Mouse (Mus musculus): ENCODE results near the gene Adcy1. TPM values are rescaled to one million over a fixed set of nuclear protein-coding genes. Genes with fewer than 3 reads are reported as not detected.

Adcy1 gene
- polyA plus RNA-seq, 1 experiment: 0.02 TPM

GRCm38 (mm10) chr11:7085184-7085583, 21.9 kb downstream of the Adcy1 start:
- Histone ChIP-seq H3K79me2 (ENCODE audit: control insufficient read depth, insufficient read depth) (no peaks in the 10 kb centered on the region), H3K79me3 (ENCODE audit: low read depth) (no peaks in the 10 kb centered on the region), H3K4me3 (ENCODE audit: insufficient read depth, poor library complexity, severe bottlenecking) (no peak overlapping the region), H3ac (ENCODE audit: control insufficient read depth, insufficient read length, low read depth) (no peak overlapping the region), H3K27me3 (ENCODE audit: control insufficient read depth, insufficient read depth, insufficient read length) (no peaks in the 10 kb centered on the region), H3K36me3 (ENCODE audit: control insufficient read depth, insufficient read depth) (no peaks in the 10 kb centered on the region)
- TF ChIP-seq MYOD1 (IDR thresholded peaks at IDR 0.05; ENCODE audit: control insufficient read depth, insufficient read length, low read depth) (no peak), MAX (IDR thresholded peaks at IDR 0.05) (no peak), CEBPB (IDR thresholded peaks at IDR 0.05; ENCODE audit: low read depth) (no peak), FOSL1 (IDR thresholded peaks at IDR 0.05; ENCODE audit: insufficient read depth, low read length, poor library complexity, severe bottlenecking) (no peak), CTCF (IDR thresholded peaks at IDR 0.05; ENCODE audit: control insufficient read depth, insufficient read depth, insufficient read length) (no peak), USF1 (IDR thresholded peaks at IDR 0.05; ENCODE audit: low read depth) (no peak), MYOG (IDR thresholded peaks at IDR 0.05; ENCODE audit: control insufficient read depth, extremely low read depth, insufficient read length) (no peak)

DNA sequence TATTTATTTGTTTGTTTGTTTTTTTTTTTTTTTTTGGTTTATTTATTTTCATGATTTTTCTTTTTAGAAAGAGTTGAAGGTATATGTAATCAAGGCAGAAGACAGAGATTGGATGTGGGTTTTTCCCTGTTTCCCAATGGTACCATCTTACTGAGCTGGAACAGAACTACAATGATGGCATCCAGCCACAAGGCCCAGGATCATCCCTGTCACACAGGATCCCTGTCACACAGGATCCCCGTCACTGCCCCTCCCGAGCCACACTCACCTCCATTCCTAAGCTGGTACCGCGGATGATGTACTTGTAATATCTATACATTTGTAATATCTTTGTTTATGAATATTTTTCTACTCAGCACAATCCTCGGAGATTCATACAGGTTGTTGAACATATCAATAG, 27.8 kb downstream of the Adcy1 start:
- TF ChIP-seq MAX (IDR thresholded peaks at IDR 0.05) (no peak), USF1 (IDR thresholded peaks at IDR 0.05; ENCODE audit: low read depth) (no peak), MYOD1 (IDR thresholded peaks at IDR 0.05; ENCODE audit: control insufficient read depth, insufficient read length, low read depth) (no peak), CEBPB (IDR thresholded peaks at IDR 0.05; ENCODE audit: low read depth) (no peak), CTCF (IDR thresholded peaks at IDR 0.05; ENCODE audit: control insufficient read depth, insufficient read depth, insufficient read length) (no peak), FOSL1 (IDR thresholded peaks at IDR 0.05; ENCODE audit: insufficient read depth, low read length, poor library complexity, severe bottlenecking) (no peak), MYOG (IDR thresholded peaks at IDR 0.05; ENCODE audit: control insufficient read depth, extremely low read depth, insufficient read length) (no peak)

GRCm38 (mm10) chr11:7094844-7095243, 31.6 kb downstream of the Adcy1 start:
- no peaks in the 10 kb centered on the region for H3K36me3 ChIP-seq (ENCODE audit: control insufficient read depth, insufficient read depth)
- H3K27me3 ChIP-seq (ENCODE audit: control insufficient read depth, insufficient read depth, insufficient read length): no peaks in the 10 kb centered on the region
- TF ChIP-seq CEBPB (IDR thresholded peaks at IDR 0.05; ENCODE audit: low read depth) (no peak), USF1 (IDR thresholded peaks at IDR 0.05; ENCODE audit: low read depth) (no peak), MYOG (IDR thresholded peaks at IDR 0.05; ENCODE audit: control insufficient read depth, extremely low read depth, insufficient read length) (no peak), CTCF (IDR thresholded peaks at IDR 0.05; ENCODE audit: control insufficient read depth, insufficient read depth, insufficient read length) (no peak), MYOD1 (IDR thresholded peaks at IDR 0.05; ENCODE audit: control insufficient read depth, insufficient read length, low read depth) (no peak), MAX (IDR thresholded peaks at IDR 0.05) (no peak), FOSL1 (IDR thresholded peaks at IDR 0.05; ENCODE audit: insufficient read depth, low read length, poor library complexity, severe bottlenecking) (no peak)
- H3K4me3 ChIP-seq (ENCODE audit: insufficient read depth, poor library complexity, severe bottlenecking): no peak overlapping the region
- no peak overlapping the region for H3ac ChIP-seq (ENCODE audit: control insufficient read depth, insufficient read length, low read depth)
- H3K79me2 ChIP-seq (ENCODE audit: control insufficient read depth, insufficient read depth): no peaks in the 10 kb centered on the region
- H3K79me3 ChIP-seq (ENCODE audit: low read depth): no peaks in the 10 kb centered on the region

More for the DNA sequence above, 27.8 kb downstream of the Adcy1 start:
- Histone ChIP-seq H3K27me3 (ENCODE audit: control insufficient read depth, insufficient read depth, insufficient read length) (no peaks in the 10 kb centered on the region), H3K79me2 (ENCODE audit: control insufficient read depth, insufficient read depth) (no peaks in the 10 kb centered on the region), H3K79me3 (ENCODE audit: low read depth) (no peaks in the 10 kb centered on the region), H3K4me3 (ENCODE audit: insufficient read depth, poor library complexity, severe bottlenecking) (no peak overlapping the region), H3ac (ENCODE audit: control insufficient read depth, insufficient read length, low read depth) (no peak overlapping the region), H3K36me3 (ENCODE audit: control insufficient read depth, insufficient read depth) (no peaks in the 10 kb centered on the region)

- Histone ChIP-seq H3K79me2 (ENCODE audit: control insufficient read depth, insufficient read depth) (no peaks in the 10 kb centered on the region), H3K4me3 (ENCODE audit: insufficient read depth, poor library complexity, severe bottlenecking) (no peak overlapping the region), H3K79me3 (ENCODE audit: low read depth) (no peaks in the 10 kb centered on the region), H3K36me3 (ENCODE audit: control insufficient read depth, insufficient read depth) (no peaks in the 10 kb centered on the region), H3ac (ENCODE audit: control insufficient read depth, insufficient read length, low read depth) (no peak overlapping the region), H3K27me3 (ENCODE audit: control insufficient read depth, insufficient read depth, insufficient read length) (no peaks in the 10 kb centered on the region)
- TF ChIP-seq MAX (IDR thresholded peaks at IDR 0.05) (no peak), MYOG (IDR thresholded peaks at IDR 0.05; ENCODE audit: control insufficient read depth, extremely low read depth, insufficient read length) (no peak), CEBPB (IDR thresholded peaks at IDR 0.05; ENCODE audit: low read depth) (no peak), USF1 (IDR thresholded peaks at IDR 0.05; ENCODE audit: low read depth) (no peak), CTCF (IDR thresholded peaks at IDR 0.05; ENCODE audit: control insufficient read depth, insufficient read depth, insufficient read length) (no peak), FOSL1 (IDR thresholded peaks at IDR 0.05; ENCODE audit: insufficient read depth, low read length, poor library complexity, severe bottlenecking) (no peak), MYOD1 (IDR thresholded peaks at IDR 0.05; ENCODE audit: control insufficient read depth, insufficient read length, low read depth) (no peak)
Measured at GRCm38 (mm10) chr11:7101674-7102073, 38.4 kb downstream of the Adcy1 start.

- Histone ChIP-seq H3K4me3 (ENCODE audit: insufficient read depth, poor library complexity, severe bottlenecking) (no peak overlapping the region), H3K36me3 (ENCODE audit: control insufficient read depth, insufficient read depth) (no peaks in the 10 kb centered on the region), H3ac (ENCODE audit: control insufficient read depth, insufficient read length, low read depth) (no peak overlapping the region), H3K27me3 (ENCODE audit: control insufficient read depth, insufficient read depth, insufficient read length) (no peaks in the 10 kb centered on the region), H3K79me2 (ENCODE audit: control insufficient read depth, insufficient read depth) (no peaks in the 10 kb centered on the region), H3K79me3 (ENCODE audit: low read depth) (no peaks in the 10 kb centered on the region)
- TF ChIP-seq MYOD1 (IDR thresholded peaks at IDR 0.05; ENCODE audit: control insufficient read depth, insufficient read length, low read depth) (no peak), CEBPB (IDR thresholded peaks at IDR 0.05; ENCODE audit: low read depth) (no peak), USF1 (IDR thresholded peaks at IDR 0.05; ENCODE audit: low read depth) (no peak), CTCF (IDR thresholded peaks at IDR 0.05; ENCODE audit: control insufficient read depth, insufficient read depth, insufficient read length) (no peak), FOSL1 (IDR thresholded peaks at IDR 0.05; ENCODE audit: insufficient read depth, low read length, poor library complexity, severe bottlenecking) (no peak), MAX (IDR thresholded peaks at IDR 0.05) (no peak), MYOG (IDR thresholded peaks at IDR 0.05; ENCODE audit: control insufficient read depth, extremely low read depth, insufficient read length) (no peak)
Measured at GRCm38 (mm10) chr11:7102256-7103194, 39.2 kb downstream of the Adcy1 start.
